Mouse (Mus musculus) neural tube, embryonic 11.5 days (tissue): ENCODE data around the gene Gm43191. TPM values are rescaled to one million over a fixed set of nuclear protein-coding genes. Genes with fewer than 3 reads are reported as not detected.
A peak's percentile ranks its signal among the peaks of the same experiment; 100 is the strongest.

Experiments
- ATAC-seq: fragments of 200-750 bp; cut with Nextera tagmentation; 2 replicates; pipeline ENCODE4 v1.8.0; 2017; ENCODE audit warnings: moderate number of reproducible peaks, mild to moderate bottlenecking, moderate TSS enrichment, moderate library complexity; ENCODE audit not compliant: insufficient read depth, low FRiP score, low TSS enrichment
- DNase-seq: peaks from one replicate; pipeline ENCODE4 v3.0.0-alpha.2; 2015; ENCODE audit warnings: low spot score
- H3K27ac ChIP-seq: fragments of 300-500 bp; sonication (generic); 2 replicates; pipeline ENCODE4 v1.5.1; 2014; ENCODE audit warnings: low read depth, mild to moderate bottlenecking, low read length
- H3K27me3 ChIP-seq: fragments of 300-500 bp; sonication (generic); 2 replicates; pipeline ENCODE4 v1.6.1; 2014; ENCODE audit warnings: mild to moderate bottlenecking, low read length, mixed read lengths; ENCODE audit not compliant: control insufficient read depth, insufficient read depth
- H3K36me3 ChIP-seq: fragments of 300-500 bp; sonication (generic); 2 replicates; pipeline ENCODE4 v1.6.1; 2014; ENCODE audit warnings: mild to moderate bottlenecking, low read length, moderate library complexity, mixed read lengths; ENCODE audit not compliant: control insufficient read depth, insufficient read depth
- H3K4me1 ChIP-seq: fragments of 300-500 bp; sonication (generic); 2 replicates; pipeline ENCODE4 v1.6.1; 2014; ENCODE audit warnings: low read length, mixed read lengths; ENCODE audit not compliant: control insufficient read depth, insufficient read depth
- H3K4me2 ChIP-seq: fragments of 300-500 bp; sonication (generic); 2 replicates; pipeline ENCODE4 v1.6.1; 2014; ENCODE audit warnings: low read depth, mild to moderate bottlenecking, moderate library complexity
- H3K4me3 ChIP-seq: fragments of 300-500 bp; sonication (generic); 2 replicates; pipeline ENCODE4 v1.5.1; 2014; ENCODE audit warnings: low read depth, low read length
- H3K9ac ChIP-seq: fragments of 300-500 bp; sonication (generic); 2 replicates; pipeline ENCODE4 v1.6.1; 2014; ENCODE audit warnings: mild to moderate bottlenecking, low read length
- H3K9me3 ChIP-seq: fragments of 300-500 bp; sonication (generic); 2 replicates; pipeline ENCODE4 v1.6.1; 2016; ENCODE audit warnings: low read length; ENCODE audit not compliant: control insufficient read depth
- WGBS: fragments of 180-500 bp; shearing (Covaris S2); extraction: QIAGEN DNeasy Blood & Tissue Kit; methylation state at CpG from one replicate; pipeline ENCODE4 v1.1.7; 2014; 5-methylcytosine and 5-hydroxymethylcytosine counted together
- polyA plus RNA-seq: library from polyadenylated mRNA; unstranded; fragments of >200 nt; fragmentation: Nextera tagmentation; extraction: Ambion mirVana; gene quantifications from 2 replicates; pipeline ENCODE4 v1.2.1, GENCODE M21; 2014

Gene Gm43191
- not detected in 2 replicates for polyA plus RNA-seq

DNA sequence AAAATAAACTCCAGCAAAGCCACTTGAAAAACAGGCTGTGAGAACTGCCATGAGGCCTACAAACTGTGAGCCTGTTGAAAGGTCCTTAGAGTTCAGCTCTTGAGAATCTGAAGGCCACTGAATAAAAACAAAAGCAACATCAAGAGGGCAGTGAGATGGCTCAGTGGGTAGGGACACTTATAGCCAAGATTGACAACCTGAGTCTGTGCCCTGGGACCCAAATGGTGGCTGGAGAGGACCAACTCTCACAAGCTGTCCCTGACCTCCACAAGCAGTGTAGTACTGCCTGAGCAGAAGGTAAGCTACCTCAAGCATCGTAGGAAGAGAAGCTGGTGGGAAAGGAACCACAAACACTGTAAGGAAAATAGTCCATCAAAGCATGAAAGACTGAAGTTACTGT is at the start of gene Gm43191:
Gene Gm43191 (minus strand): TSS at position 101 of the 400 bp plus-strand sequence.
- no peaks in the 10 kb centered on the region for H3K36me3 ChIP-seq
- no peak within 1 kb of the TSS for H3K4me2 ChIP-seq
- no peak for DNase-seq
- no peak for ATAC-seq
- no peak within 1 kb of the TSS for H3K4me3 ChIP-seq
- H3K27me3 ChIP-seq, result no peaks in the 10 kb centered on the region
- no peak within 1 kb of the TSS for H3K27ac ChIP-seq
- 90% methylated on average over 1 of the region's 1 CpGs for WGBS
- H3K4me1 ChIP-seq, result no peaks in the 10 kb centered on the region
- no peak within 1 kb of the TSS for H3K9ac ChIP-seq
- no peaks in the 10 kb centered on the region for H3K9me3 ChIP-seq

DNA sequence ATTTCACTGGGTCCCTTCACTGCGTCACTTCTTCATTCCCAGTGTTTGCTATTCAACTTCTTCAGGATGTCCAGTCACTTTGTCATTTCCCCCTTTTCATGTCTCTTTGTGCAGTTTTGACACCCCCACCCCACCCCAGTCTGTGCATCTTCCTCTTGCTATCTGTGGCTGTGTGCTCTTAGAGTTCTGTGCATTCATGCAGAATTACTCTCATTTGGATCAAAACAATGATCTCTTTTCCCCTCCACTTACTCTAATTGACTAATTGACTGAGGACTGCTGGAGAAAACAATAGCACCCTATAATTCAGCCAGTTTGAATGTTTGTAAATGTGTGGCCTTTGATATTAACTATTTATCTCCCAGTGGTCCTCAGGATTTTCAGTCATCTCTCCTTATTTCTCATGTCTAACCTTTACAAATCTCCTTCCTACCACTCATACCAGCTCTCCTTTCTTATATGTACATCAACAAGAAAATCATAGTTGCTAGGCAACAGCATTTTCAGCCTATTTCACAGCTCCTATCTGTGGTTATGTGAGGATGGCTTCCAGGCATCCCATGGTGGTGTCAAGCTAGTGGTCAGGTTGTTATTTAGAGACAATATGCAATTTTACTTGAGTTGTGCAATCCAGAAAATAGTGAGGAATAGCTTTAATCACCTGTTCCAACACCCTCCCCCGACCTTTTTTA is 48.6 kb upstream of the Gm43191 start:
- ATAC-seq (no peak), DNase-seq (no peak)
- Histone ChIP-seq H3K27me3 (no peaks in the 10 kb centered on the region), H3K9ac (no peak overlapping the region), H3K4me1 (no peaks in the 10 kb centered on the region), H3K4me2 (no peak overlapping the region), H3K9me3 (no peaks in the 10 kb centered on the region), H3K27ac (no peak overlapping the region), H3K36me3 (no peaks in the 10 kb centered on the region), H3K4me3 (no peak overlapping the region)
- 56% methylated on average over 2 of the region's 2 CpGs for WGBS

DNA sequence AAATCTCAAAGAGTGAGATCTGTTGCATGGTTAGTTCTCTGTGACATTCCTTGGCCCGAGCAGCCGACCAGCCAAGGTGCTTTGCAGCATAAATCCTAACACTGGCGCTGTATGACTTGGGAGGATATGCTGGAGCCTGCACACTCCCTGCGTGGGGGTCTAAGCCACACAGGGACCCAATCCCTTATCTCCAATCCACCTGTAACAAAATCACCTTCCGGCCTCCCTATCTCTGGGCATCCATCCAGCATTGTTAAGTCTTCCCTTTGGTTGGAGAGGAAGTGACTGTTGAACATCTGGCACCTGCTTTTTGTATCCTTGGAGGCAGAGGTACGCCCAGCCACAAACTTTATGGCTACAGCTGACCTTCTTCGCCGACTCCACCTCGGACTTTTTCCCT is 45.7 kb upstream of the Gm43191 start:
- ATAC-seq (no peak), DNase-seq (no peak)
- Histone ChIP-seq H3K4me1 (no peaks in the 10 kb centered on the region), H3K27me3 (no peaks in the 10 kb centered on the region), H3K4me3 (no peak overlapping the region), H3K27ac (no peak overlapping the region), H3K9me3 (no peaks in the 10 kb centered on the region), H3K36me3 (no peaks in the 10 kb centered on the region), H3K9ac (no peak overlapping the region), H3K4me2 (no peak overlapping the region)
- 77% methylated on average over 9 of the region's 9 CpGs for WGBS

DNA sequence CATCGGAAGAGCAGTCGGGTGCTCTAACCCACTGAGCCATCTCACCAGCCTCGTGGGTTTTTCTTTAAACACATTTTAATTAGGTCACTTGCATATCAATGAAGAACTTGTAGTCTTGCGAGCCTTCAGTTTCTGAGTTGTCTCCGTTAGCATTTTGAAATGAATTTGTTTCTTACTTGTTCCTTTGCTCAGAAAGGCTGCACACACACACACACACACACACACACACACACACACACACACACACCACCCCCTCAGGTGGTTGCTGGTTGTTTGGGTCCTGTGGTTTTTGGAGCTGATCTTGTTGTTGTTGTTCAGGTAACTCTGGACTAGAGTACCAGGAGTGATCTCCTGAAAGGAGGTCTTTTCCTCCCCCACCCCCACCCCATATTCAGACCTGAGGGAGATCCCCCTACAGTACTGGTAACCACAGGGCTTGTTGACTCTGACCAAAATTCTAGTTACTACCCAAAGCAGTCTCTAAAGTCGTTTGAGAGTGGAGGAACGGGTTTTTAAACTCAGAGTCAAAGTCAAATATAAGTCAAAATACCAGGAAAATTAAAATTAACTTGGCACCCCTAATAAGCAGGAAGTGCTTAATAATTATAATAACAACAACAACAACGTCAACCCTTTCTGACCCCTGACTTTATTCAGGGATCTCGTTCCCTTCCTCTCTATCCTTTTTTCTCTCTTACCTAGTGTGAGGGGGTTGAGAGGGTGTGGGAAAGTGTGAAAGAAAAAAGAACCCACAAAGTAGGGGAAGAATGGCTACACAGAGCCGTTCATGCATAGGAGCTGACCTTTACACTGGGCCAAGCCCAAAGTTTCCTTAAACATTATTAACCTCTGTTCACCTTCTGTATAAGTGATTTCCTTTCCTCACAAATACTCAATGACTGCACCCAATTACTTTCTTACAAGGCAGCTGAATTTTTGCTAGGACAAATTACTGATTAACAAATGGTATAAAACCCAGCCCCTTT is 42.7 kb upstream of the Gm43191 start:
- Histone ChIP-seq H3K27me3 (no peaks in the 10 kb centered on the region), H3K36me3 (no peaks in the 10 kb centered on the region), H3K9me3 (no peaks in the 10 kb centered on the region), H3K4me2 (no peak overlapping the region), H3K27ac (no peak overlapping the region), H3K4me3 (no peak overlapping the region), H3K9ac (no peak overlapping the region), H3K4me1 (no peaks in the 10 kb centered on the region)
- DNase-seq (no peak), ATAC-seq (no peak)
- WGBS, result 64% methylated on average over 10 of the region's 10 CpGs

DNA sequence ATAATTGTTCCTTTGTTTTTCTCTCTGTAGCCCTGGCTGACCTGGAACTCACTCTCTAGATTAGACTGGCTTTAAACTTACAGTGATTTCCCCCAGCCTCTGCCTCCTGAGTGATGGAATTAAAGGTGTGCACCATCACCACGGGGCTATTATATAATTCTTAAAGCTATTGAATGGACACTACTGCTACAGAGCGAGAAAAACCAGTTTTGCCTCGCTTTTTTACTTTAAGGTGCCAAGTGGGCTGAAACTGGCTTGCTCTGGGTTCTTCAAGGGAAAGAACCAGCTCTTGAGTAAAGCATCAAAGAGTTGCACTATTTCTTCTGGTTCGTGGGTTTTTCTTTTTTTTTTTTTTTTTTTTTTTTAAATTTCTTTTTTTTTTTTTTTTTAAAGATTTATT is 41.9 kb upstream of the Gm43191 start:
- DNase-seq (no peak), ATAC-seq (no peak)
- Histone ChIP-seq H3K4me1 (no peaks in the 10 kb centered on the region), H3K4me2 (no peak overlapping the region), H3K36me3 (no peaks in the 10 kb centered on the region), H3K9me3 (no peaks in the 10 kb centered on the region), H3K27me3 (no peaks in the 10 kb centered on the region), H3K9ac (no peak overlapping the region), H3K4me3 (no peak overlapping the region), H3K27ac (no peak overlapping the region)
- 79% methylated on average over 4 of the region's 4 CpGs for WGBS

DNA sequence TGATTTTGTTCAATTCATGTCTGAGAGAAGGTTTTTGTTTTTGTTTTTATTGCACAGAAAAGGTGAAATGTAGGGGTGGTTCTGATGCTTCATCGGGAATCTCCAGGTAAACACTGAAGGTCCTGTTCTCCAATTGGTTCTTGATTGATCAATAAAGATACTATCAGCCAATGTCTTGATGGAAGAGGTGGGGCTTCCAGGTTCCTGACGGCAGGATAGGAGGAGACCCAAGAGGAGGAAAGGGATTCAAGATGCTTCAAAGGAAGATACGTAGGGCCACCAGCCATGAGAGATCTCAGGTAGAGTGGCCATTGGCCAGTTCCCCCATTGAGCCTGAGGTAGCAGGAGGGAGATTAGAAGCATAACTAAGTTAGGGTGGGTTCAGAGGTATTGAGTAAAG is 37.9 kb upstream of the Gm43191 start:
- H3K9ac ChIP-seq, result no peak overlapping the region
- WGBS, result 62% methylated on average over 3 of the region's 3 CpGs
- DNase-seq, result no peak
- no peak overlapping the region for H3K4me2 ChIP-seq
- ATAC-seq, result no peak
- no peaks in the 10 kb centered on the region for H3K4me1 ChIP-seq
- no peaks in the 10 kb centered on the region for H3K27me3 ChIP-seq
- H3K9me3 ChIP-seq, result no peaks in the 10 kb centered on the region
- no peak overlapping the region for H3K27ac ChIP-seq
- no peaks in the 10 kb centered on the region for H3K36me3 ChIP-seq
- no peak overlapping the region for H3K4me3 ChIP-seq

DNA sequence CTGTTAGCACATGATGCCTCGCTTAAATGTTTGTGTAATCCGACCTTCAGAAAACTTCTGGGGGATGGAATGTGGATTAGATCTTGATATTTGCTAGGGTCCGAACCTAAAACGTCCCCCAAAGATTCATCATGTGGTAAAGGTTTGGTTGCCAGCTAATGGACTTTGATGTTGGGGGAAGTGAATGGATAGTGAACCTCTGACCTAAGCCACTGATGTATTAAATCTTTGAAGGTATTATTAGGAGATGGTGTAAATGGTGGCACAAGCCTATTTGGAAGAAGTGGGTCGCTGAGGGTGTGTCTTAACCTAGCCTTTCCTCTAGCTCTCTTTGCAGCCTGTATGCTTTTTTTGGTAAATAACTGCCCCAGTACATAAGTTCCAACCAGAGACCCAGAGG is 32.0 kb upstream of the Gm43191 start:
- Histone ChIP-seq H3K4me2 (no peak overlapping the region), H3K4me3 (no peak overlapping the region), H3K27me3 (no peaks in the 10 kb centered on the region), H3K27ac (no peak overlapping the region), H3K36me3 (no peaks in the 10 kb centered on the region), H3K4me1 (peaks cover 9% of the 10 kb centered on the region), H3K9ac (no peak overlapping the region), H3K9me3 (no peaks in the 10 kb centered on the region)
- no peak for ATAC-seq
- 33% methylated on average over 5 of the region's 5 CpGs for WGBS
- DNase-seq, result no peak

DNA sequence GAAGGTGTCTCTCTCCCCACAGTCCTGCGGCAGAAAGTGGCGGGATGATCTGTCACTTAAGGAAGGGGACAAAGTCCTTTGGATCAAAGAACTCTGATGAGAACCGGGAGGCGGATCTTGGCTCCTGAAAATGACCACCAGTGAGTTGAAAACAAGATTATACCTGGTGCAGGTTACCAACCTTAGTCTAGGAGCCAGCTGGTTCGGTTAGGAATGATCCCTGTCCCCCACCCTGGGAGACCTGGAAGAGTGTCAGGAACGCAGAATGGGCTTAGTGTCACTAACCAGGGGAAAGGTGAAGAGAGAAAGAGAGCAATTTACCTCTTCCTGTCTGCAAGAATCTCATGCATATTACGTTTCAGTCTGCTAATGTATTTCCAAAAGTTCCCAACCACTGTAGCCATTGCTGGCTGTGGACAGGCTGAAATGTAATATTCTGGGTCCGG is 31.4 kb upstream of the Gm43191 start, which contains the start of gene Slc35a3:
Gene Slc35a3 (minus strand): TSS at position 396 of the 446 bp plus-strand sequence.
- no peaks in the 10 kb centered on the region for H3K27me3 ChIP-seq
- no peak; the same call in 1 of the 2 replicates for ATAC-seq

More for the DNA sequence above, 31.4 kb upstream of the Gm43191 start, which contains the start of gene Slc35a3:
- Histone ChIP-seq H3K4me1 (peaks cover 9% of the 10 kb centered on the region), H3K9ac (peak within 1 kb of the TSS; percentile 88), H3K36me3 (no peaks in the 10 kb centered on the region), H3K27ac (peak within 1 kb of the TSS; percentile 35), H3K4me3 (peak within 1 kb of the TSS; percentile 89), H3K4me2 (peak within 1 kb of the TSS; percentile 63), H3K9me3 (no peaks in the 10 kb centered on the region)
- 4% methylated on average over 8 of the region's 8 CpGs for WGBS
- no peak for DNase-seq
